Mouse (Mus musculus) forebrain, embryonic 13.5 days (tissue): ENCODE measurements around the gene Aldh9a1. TPM values are rescaled to one million over a fixed set of nuclear protein-coding genes. Genes with fewer than 3 reads are reported as not detected.

Experiments used
- ATAC-seq: fragments of 200-750 bp; cut with Nextera tagmentation; 2 replicates; pipeline ENCODE4 v1.8.0; 2017
- H3K27ac ChIP-seq: fragments of 300-500 bp; sonication (generic); 2 replicates; pipeline ENCODE4 v1.5.1; 2015; ENCODE audit warnings: inconsistent platforms, mild to moderate bottlenecking, moderate library complexity
- H3K27me3 ChIP-seq: fragments of 300-500 bp; sonication (generic); 2 replicates; pipeline ENCODE4 v1.6.1; 2015; ENCODE audit warnings: mild to moderate bottlenecking, inconsistent platforms
- H3K36me3 ChIP-seq: fragments of 300-500 bp; sonication (generic); 2 replicates; pipeline ENCODE4 v1.6.1; 2015; ENCODE audit warnings: mild to moderate bottlenecking, inconsistent platforms; ENCODE audit not compliant: poor library complexity, severe bottlenecking
- H3K4me1 ChIP-seq: fragments of 300-500 bp; sonication (generic); 2 replicates; pipeline ENCODE4 v1.6.1; 2015; ENCODE audit warnings: inconsistent platforms
- H3K4me2 ChIP-seq: fragments of 300-500 bp; sonication (generic); 2 replicates; pipeline ENCODE4 v1.6.1; 2015; ENCODE audit warnings: inconsistent platforms, mild to moderate bottlenecking, moderate library complexity
- H3K4me3 ChIP-seq: fragments of 300-500 bp; sonication (generic); 2 replicates; pipeline ENCODE4 v1.5.1; 2015; ENCODE audit warnings: mild to moderate bottlenecking, inconsistent platforms
- H3K9ac ChIP-seq: fragments of 300-500 bp; sonication (generic); 2 replicates; pipeline ENCODE4 v1.6.1; 2015; ENCODE audit warnings: mild to moderate bottlenecking, inconsistent platforms
- H3K9me3 ChIP-seq: fragments of 300-500 bp; sonication (generic); replicated peaks from 2 replicates; pipeline ENCODE4 v1.6.1; 2016; ENCODE audit warnings: inconsistent platforms
- WGBS: fragments of 180-500 bp; shearing (Covaris S2); methylation state at CpG from one replicate; pipeline ENCODE4 v1.1.7; 2015; 5-methylcytosine and 5-hydroxymethylcytosine counted together
- microRNA-seq: library from miRNA; unstranded; fragments of <30 nt; microRNA quantifications from one replicate; pipeline ENCODE4, GENCODE M21; 2016
- polyA plus RNA-seq: library from polyadenylated mRNA; unstranded; fragments of >200 nt; fragmentation: Nextera tagmentation; extraction: Ambion mirVana; gene quantifications from 2 replicates; pipeline ENCODE4 v1.2.1, GENCODE M21; 2015

Gene Aldh9a1
- polyA plus RNA-seq, 1 experiment from 2014 or later, result 23.2 TPM

DNA sequence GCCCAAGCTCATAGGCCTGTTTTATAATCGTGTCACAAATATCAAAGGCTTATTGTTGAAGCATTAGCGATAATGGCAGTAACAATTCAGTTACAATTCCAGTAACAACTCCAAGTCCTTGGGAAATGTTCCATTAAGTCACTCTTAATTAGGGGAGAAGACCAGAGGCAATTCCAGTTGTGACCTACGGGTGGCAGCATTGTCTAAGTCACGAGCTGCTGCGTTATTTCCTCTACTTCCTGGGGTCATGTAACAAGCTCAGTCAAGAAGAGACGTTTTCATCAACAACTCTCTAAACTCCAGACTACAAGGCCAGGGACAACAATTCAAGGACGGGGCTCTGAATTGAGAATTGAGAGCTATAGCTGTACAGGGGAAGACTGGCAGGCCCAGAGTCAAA is 65.1 kb downstream of the Aldh9a1 start:
- Histone ChIP-seq H3K4me1 (no peaks in the 10 kb centered on the region), H3K27ac (no peak overlapping the region), H3K4me2 (no peak overlapping the region), H3K9ac (no peak overlapping the region), H3K36me3 (no peaks in the 10 kb centered on the region), H3K4me3 (no peak overlapping the region), H3K27me3 (peaks cover 8% of the 10 kb centered on the region; the same call in 1 of the 2 replicates), H3K9me3 (no peaks in the 10 kb centered on the region)
- peak; percentile 67 for ATAC-seq
- WGBS, result 3% methylated on average over 7 of the region's 7 CpGs

Small RNA genes within 50 kb of the gene (microRNA-seq; reads per million reads assigned to microRNA genes)
- gene Gm25911, result 0.80 reads per million

Other genes starting within 250 kb of the Aldh9a1 start
- 72.7 and 73.6 TPM in 2 replicates for gene Uck2, start 64.7 kb upstream of the Aldh9a1 start, polyA plus RNA-seq
- gene Tmco1, start 41.6 kb upstream of the Aldh9a1 start, polyA plus RNA-seq, result 73.7 and 74.1 TPM in 2 replicates
- gene Mgst3, start 43.9 kb downstream of the Aldh9a1 start, polyA plus RNA-seq, result 59.2 and 59.3 TPM in 2 replicates
- gene Lrrc52, start 116.8 kb downstream of the Aldh9a1 start, polyA plus RNA-seq, result not detected in 2 replicates
- 5.6 and 13.4 TPM in 2 replicates for gene Rxrg, start 248.4 kb downstream of the Aldh9a1 start, polyA plus RNA-seq